Mouse (Mus musculus): ENCODE measurements around the gene Pon1.

Gene Pon1

DNA sequence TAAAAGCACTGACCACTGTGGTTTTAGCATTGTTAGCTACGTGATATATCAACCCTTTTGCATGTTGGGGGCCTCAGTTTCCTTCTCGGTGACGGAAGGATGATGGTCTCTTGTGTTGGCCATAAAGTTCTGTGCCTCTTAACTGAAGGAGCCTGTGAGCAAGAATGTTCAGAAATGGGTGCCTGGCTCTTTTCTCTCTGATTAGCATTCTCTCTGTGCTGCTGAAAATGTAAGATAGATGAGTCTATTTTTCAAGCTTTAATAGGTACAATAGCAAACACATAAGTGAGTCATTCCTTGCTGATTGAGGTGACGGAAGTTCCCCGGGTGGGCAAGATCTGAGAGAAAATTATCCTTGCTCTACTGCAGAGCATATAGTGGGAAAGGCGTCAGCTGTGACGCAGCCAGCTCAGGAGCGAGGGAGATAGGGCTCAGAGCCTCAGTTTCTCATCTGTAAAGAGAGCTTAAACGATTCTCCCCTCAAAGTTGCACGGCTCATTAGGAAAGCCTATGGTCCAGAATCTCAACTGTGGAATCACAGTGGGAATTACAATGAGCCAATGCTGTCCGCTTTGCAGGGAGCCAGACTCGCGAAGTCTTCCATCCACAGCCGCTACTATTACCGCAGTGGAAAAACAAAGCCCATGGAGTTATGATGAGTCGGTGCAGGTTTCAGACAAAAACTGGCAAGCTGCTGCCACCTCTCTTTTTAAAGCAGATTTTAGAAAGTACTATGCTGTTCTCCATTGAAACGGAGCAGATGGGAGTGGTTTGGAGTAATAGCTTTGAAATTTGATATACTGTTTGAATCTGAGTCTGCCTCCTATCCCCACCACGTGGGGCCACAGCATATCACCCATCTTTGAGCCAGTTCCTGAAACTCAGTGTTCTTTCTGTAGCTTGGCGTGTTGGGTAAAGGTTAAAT, 15.5 kb downstream of the Pon1 start:
- DNase-seq (ENCODE audit: low spot score) = no peak

- no peak for DNase-seq (ENCODE audit: low spot score)
Measured at GRCm38 (mm10) chr6:5174179-5174812, 19.4 kb downstream of the Pon1 start.

GRCm38 (mm10) chr6:5172571-5172970, 21.2 kb downstream of the Pon1 start:
- DNase-seq (ENCODE audit: low spot score) = no peak

- no peak for DNase-seq (ENCODE audit: low spot score)
Measured at GRCm38 (mm10) chr6:5171418-5171817, 22.3 kb downstream of the Pon1 start.

GRCm38 (mm10) chr6:5168158-5168557, 25.6 kb downstream of the Pon1 start:
- DNase-seq (ENCODE audit: low spot score) = no peak

DNA sequence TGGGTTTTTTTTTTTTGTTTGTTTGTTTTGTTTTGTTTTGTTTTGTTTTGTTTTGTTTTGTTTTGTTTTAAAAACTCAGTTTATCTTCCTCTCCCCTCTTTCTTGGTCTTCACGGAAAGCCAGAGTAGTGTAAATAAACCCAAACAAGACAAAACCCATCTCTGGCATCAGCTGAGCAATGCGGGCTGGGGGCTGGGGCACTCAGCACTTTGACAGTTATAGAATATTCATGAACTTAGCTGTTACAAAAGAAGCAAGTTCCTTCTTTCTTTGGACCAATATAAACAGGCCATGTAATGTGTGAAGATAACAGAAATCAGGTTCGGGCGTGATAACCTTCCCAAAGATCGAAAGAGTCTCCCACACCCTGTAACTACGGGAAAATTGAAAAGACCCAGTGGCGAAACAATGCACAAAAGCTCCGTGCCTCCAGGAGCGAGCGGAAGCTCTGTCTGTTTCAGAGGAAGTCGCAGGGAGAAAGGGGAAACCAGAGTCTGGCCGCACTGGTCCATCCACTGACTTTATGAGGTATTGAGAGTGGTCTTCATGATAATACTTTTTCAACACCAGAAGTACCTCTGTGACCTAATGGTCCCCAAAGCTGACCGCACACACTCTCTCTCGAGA, 26.6 kb downstream of the Pon1 start:
- DNase-seq (ENCODE audit: low spot score) = no peak

- no peak for DNase-seq (ENCODE audit: low spot score)
Measured at GRCm38 (mm10) chr6:5164855-5165254, 28.9 kb downstream of the Pon1 start.

DNA sequence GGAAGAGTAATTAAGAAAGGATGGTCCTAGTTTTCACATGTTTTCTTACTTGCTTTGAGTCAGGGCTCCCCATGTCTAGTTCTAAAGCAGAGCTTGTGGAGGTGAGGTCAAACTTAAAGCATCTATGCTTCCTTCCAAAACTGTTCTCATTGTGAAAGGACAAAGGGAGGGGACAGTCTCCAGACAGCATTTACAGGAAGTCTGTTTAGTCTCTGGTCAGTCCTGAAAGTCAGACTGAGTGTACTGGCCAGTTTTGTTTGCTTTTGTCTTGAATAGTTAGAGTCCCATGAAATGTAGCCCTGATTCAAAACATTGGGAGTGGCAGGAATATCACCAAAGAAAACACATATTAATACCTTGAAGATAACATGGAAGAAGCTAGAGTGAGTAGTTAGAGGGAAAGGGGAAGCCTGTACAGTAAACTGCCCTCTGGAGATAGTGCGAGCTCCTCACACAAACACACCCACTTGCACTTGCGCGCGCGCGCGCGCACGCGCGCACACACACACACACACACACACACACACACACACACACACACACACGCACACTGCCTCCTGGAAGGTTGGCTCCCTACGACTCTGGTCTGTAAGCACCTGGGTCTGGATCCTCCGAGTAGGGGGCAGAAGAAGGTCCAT, 30.1 kb downstream of the Pon1 start:
- no peak for DNase-seq (ENCODE audit: low spot score)

DNA sequence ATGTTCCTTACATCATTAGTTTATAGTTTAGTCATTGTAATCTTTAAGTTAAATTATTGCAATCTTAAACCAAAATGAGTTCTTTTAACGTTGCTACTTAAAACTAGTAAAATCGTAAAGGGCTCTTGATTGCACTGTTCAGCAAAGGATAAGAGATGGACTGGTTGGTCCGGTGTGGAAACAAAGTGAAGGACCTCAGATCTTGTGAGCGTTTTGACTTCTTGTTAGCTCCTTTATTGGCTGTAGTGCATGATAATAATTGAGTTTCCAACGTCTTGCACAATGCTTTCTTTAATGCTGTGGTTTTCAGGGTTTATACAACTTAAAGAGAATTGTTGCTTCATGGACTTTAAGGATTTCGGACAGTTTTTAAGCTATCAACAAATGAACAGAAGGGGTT, 31.7 kb downstream of the Pon1 start:
- DNase-seq (ENCODE audit: low spot score) = no peak

- DNase-seq (ENCODE audit: low spot score) = no peak
Measured at GRCm38 (mm10) chr6:5159385-5159791, 34.4 kb downstream of the Pon1 start.

DNA sequence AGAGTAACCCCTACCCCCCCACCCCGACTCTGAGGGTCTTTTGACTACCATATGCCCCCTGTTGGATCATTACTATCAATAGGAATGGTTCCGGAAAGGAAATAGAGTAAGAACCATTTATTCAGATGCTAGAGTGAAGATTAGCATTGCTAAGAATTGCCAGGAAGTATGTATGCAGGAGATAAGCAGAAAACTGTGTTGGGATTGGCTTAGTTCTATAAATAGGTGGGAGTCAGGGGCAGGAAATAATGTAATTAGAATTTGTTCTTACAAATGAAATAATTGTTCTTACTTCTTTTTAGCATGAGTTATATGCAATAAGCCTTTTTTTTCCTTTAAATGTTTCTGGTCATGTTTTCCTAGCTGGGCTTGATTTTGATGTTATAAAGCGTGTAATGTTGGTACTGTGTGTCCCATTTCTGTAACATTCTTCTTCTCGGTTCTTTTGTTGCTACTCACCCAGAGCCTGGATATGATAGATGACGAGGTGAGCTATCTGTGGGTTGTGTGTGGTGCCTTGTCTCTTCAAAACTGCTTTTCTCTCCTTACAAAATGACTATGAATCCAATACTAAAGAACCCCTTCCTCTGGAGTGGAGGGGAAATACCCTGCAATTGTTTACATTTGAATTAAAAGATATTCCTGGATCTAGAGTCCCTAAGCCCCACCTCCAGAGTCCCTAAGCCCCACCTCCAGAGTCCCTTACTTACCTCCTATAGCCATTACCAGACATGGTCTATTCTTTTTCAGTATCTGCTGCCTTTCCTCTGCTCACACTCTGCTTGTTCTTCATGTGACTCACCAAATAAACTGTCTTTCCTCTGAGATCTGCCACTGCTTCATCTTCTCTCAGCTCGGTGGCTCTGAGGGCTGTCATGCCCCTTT, 37.0 kb downstream of the Pon1 start:
- DNase-seq (ENCODE audit: low spot score) = no peak

DNA sequence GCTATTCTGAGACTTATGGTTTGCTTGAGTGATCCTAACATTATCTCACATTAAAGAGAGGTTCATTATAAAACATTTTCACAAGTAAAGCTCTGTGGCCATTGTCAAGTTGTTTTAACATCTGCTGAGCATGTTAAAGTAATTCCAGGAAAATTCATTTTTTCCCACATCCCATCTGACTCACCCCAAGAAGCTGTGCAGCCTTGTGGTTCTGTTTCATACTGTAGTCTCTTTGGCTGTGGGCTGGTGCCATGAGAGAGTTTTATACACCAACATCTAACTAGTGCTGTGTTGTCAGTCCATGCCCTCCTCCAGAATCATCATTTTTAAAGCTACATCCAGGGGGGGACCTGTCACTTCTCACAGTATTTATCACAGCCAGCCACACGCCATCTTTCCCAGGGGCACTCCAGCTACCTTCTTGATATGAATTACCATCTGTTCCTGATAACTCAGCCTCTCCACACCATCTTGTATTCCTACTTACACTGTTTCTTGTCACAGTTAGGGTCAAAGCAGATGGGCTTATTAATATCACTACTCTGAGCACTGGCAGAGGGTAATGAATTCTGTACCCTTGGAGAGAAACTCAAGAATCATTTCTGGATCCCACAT, 38.3 kb downstream of the Pon1 start:
- no peak for DNase-seq (ENCODE audit: low spot score)

- DNase-seq (ENCODE audit: low spot score) = no peak
Measured at GRCm38 (mm10) chr6:5154786-5155185, 39.0 kb downstream of the Pon1 start.

DNA sequence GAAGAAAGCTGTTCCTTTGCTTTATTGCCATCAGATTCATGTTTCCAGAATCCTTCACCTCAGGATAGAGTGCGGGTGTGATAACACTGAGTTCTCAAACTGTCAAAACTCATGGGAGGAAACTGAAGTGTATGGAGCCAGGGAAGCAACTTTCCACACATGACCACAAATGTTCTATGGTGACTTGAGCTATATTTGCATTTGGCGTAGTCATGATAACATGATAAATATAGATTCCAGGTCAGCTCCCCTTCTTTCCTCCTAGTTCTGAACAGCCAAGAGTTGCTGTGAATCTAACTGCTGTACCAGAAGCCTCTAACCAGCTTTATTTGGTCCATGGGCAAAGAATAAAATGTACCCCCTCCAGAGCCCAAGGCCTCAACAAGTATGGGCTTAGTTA, 41.6 kb downstream of the Pon1 start:
- no peak for DNase-seq (ENCODE audit: low spot score)

DNA sequence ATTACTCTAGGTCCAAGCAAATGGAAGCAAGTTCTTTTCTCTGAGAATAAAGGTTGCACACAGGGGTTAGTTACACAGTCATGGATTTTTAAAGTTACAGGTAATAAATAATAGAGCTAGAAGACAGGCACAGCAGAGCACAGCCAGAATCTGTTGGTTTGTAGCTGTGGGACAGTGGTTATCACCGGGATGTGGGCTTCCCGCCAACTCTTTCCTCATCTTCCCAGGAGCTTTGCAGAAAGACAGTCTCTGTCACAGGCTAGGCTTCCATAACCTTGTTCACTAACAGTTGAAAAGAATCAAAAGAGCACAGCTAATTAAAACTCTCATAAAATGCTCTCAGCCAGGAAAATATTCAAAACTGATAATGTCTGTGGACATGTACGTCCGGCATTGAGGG, 42.6 kb downstream of the Pon1 start:
- peak; percentile 20 for DNase-seq (ENCODE audit: low spot score)

DNA sequence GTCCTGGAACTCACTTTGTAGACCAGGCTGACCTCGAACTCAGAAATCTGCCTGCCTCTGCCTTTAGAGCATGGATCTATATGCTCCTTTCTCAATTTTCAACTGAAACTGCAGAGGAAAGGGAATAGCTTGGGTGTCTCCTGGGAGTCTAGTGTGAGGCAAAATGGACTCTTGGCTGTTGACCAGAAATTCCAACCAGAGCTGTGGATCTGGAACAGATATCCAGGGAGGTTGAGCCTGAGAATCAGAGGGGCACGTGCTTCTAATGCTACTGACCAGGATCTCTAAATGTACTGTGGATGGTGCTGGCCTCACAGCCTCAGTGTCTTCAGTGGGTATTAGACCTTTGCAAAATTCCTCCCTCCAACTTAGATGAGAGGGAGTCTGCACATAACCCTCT, 43.8 kb downstream of the Pon1 start:
- DNase-seq (ENCODE audit: low spot score) = peak; percentile 35

GRCm38 (mm10) chr6:5147488-5148142, 46.1 kb downstream of the Pon1 start:
- no peak for DNase-seq (ENCODE audit: low spot score)

DNA sequence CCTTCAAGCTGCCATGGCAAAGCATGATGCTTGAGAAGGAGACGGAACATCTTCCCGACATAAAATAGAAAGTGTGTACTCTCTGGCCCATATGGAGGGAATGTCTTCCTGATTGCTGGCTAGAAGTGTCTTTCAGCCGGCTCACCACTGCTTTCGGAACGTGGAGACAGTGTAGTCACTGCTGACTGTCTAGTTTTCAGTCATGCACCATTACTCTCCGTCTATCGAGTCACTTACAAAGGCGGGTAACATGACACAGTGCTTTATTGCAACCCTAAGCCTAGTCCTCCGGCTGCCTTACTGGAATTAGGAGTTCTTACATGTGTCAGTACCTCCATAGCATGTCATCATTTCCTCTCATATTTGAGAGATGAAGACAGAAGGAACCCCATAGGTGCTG, 54.1 kb downstream of the Pon1 start:
- DNase-seq (ENCODE audit: low spot score) = no peak

- no peak for DNase-seq (ENCODE audit: low spot score)
Measured at GRCm38 (mm10) chr6:5138875-5139631, 54.7 kb downstream of the Pon1 start.

DNA sequence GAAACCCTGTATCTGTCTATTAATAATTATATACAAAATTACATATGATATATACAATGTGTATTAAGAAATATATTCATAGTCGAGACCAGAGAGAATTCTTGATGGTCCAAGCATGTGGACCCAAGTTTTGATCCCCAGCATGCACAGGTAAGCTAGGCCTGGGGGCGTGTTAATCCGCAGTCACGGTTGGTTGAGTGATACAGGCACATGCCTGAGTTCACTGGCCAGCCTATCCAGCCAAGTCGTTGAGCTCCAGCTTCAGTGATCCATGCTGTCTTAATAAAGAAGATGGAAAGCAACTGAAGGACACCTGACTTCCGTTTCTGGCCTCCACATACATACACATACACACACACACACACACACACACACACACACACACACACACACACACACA, 57.7 kb downstream of the Pon1 start:
- DNase-seq (ENCODE audit: low spot score) = no peak
